Mouse (Mus musculus) lung, embryonic 16.5 days (tissue): ENCODE results near the gene Poc1a. TPM values are rescaled to one million over a fixed set of nuclear protein-coding genes. Genes with fewer than 3 reads are reported as not detected.
A peak's percentile ranks its signal among the peaks of the same experiment; 100 is the strongest.

ENCODE experiments used
- ATAC-seq: fragments of 200-750 bp; cut with Nextera tagmentation; 2 replicates; pipeline ENCODE4 v1.8.0; 2017; ENCODE audit warnings: low read depth, mild to moderate bottlenecking, moderate library complexity
- H3K27ac ChIP-seq: fragments of 300-500 bp; sonication (generic); 2 replicates; pipeline ENCODE4 v1.5.1; 2014; ENCODE audit warnings: mild to moderate bottlenecking, control low read depth, low read length
- H3K27me3 ChIP-seq: fragments of 300-500 bp; sonication (generic); 2 replicates; pipeline ENCODE4 v1.6.1; 2014; ENCODE audit warnings: low read depth, low read length, mixed read lengths; ENCODE audit not compliant: control insufficient read depth, insufficient read depth
- H3K36me3 ChIP-seq: fragments of 300-500 bp; sonication (generic); 2 replicates; pipeline ENCODE4 v1.6.1; 2014; ENCODE audit warnings: low read length; ENCODE audit not compliant: control insufficient read depth, insufficient read depth
- H3K4me1 ChIP-seq: fragments of 300-500 bp; sonication (generic); replicated peaks from 2 replicates; pipeline ENCODE4 v1.6.1; 2014; ENCODE audit warnings: low read length, mixed read lengths; ENCODE audit not compliant: control insufficient read depth, insufficient read depth
- H3K4me2 ChIP-seq: fragments of 300-500 bp; sonication (generic); 2 replicates; pipeline ENCODE4 v1.6.1; 2014; ENCODE audit warnings: low read depth, low read length, control low read depth
- H3K4me3 ChIP-seq: fragments of 300-500 bp; sonication (generic); 2 replicates; pipeline ENCODE4 v1.5.1; 2014; ENCODE audit warnings: mild to moderate bottlenecking, low read length, control low read depth
- H3K9ac ChIP-seq: fragments of 300-500 bp; sonication (generic); 2 replicates; pipeline ENCODE4 v1.6.1; 2014; ENCODE audit warnings: low read length, control low read depth
- H3K9me3 ChIP-seq: fragments of 300-500 bp; sonication (generic); 2 replicates; pipeline ENCODE4 v1.6.1; 2016; ENCODE audit warnings: low read length; ENCODE audit not compliant: control insufficient read depth
- WGBS: fragments of 180-500 bp; shearing (Covaris S2); extraction: QIAGEN DNeasy Blood & Tissue Kit; methylation state at CpG from one replicate; pipeline ENCODE4 v1.1.7; 2014; 5-methylcytosine and 5-hydroxymethylcytosine counted together
- polyA plus RNA-seq: library from polyadenylated mRNA; unstranded; fragments of >200 nt; fragmentation: Nextera tagmentation; extraction: Ambion mirVana; gene quantifications from 2 replicates; pipeline ENCODE4 v1.2.1, GENCODE M21; 2015

Poc1a gene
- polyA plus RNA-seq, 1 experiment from 2014 or later: 32.3 TPM

- Histone ChIP-seq H3K27me3 (no peaks in the 10 kb centered on the region), H3K9me3 (no peaks in the 10 kb centered on the region), H3K36me3 (peaks cover 11% of the 10 kb centered on the region), H3K27ac (peak overlapping the region; percentile 53), H3K4me1 (no peaks in the 10 kb centered on the region; the same call in 1 of the 2 replicates), H3K9ac (no peak overlapping the region), H3K4me3 (no peak overlapping the region), H3K4me2 (no peak overlapping the region)
- 75% methylated on average over 8 of the region's 8 CpGs for WGBS
- no peak for ATAC-seq
These were observed 9.0 kb downstream of the Poc1a start for GRCm38 (mm10) chr9:106289841-106290240.

- Histone ChIP-seq H3K36me3 (peaks cover 11% of the 10 kb centered on the region), H3K4me3 (no peak overlapping the region; the same call in 1 of the 2 replicates), H3K27me3 (no peaks in the 10 kb centered on the region), H3K4me1 (no peaks in the 10 kb centered on the region; the same call in 1 of the 2 replicates), H3K4me2 (no peak overlapping the region), H3K9me3 (no peaks in the 10 kb centered on the region), H3K27ac (peak overlapping the region; percentile 53), H3K9ac (no peak overlapping the region)
- peak; percentile 69 for ATAC-seq
- WGBS: 61% methylated on average over 17 of the region's 17 CpGs
These were observed 9.8 kb downstream of the Poc1a start for GRCm38 (mm10) chr9:106290636-106291122.

- no peaks in the 10 kb centered on the region for H3K9me3 ChIP-seq
- H3K4me1 ChIP-seq: no peaks in the 10 kb centered on the region; the same call in 1 of the 2 replicates
- H3K36me3 ChIP-seq: peaks cover 2% of the 10 kb centered on the region; the same call in 1 of the 2 replicates
- H3K4me2 ChIP-seq: no peak overlapping the region
- no peak overlapping the region for H3K4me3 ChIP-seq
- H3K9ac ChIP-seq: no peak overlapping the region
- no peak for ATAC-seq
- 83% methylated on average over 14 of the region's 14 CpGs for WGBS
- no peak overlapping the region for H3K27ac ChIP-seq
- H3K27me3 ChIP-seq: no peaks in the 10 kb centered on the region
These were observed 12.8 kb downstream of the Poc1a start for GRCm38 (mm10) chr9:106293569-106294156.

- H3K4me2 ChIP-seq: no peak overlapping the region
- no peak for ATAC-seq
- no peak overlapping the region for H3K9ac ChIP-seq
- no peaks in the 10 kb centered on the region for H3K9me3 ChIP-seq
- no peaks in the 10 kb centered on the region for H3K36me3 ChIP-seq
- 71% methylated on average over 6 of the region's 6 CpGs for WGBS
- no peaks in the 10 kb centered on the region for H3K27me3 ChIP-seq
- no peaks in the 10 kb centered on the region for H3K4me1 ChIP-seq
- no peak overlapping the region for H3K4me3 ChIP-seq
- H3K27ac ChIP-seq: no peak overlapping the region
These were observed 15.8 kb downstream of the Poc1a start for GRCm38 (mm10) chr9:106296637-106297174.

GRCm38 (mm10) chr9:106300176-106300803, 19.4 kb downstream of the Poc1a start:
- Histone ChIP-seq H3K27ac (no peak overlapping the region), H3K9me3 (no peaks in the 10 kb centered on the region), H3K9ac (no peak overlapping the region), H3K4me2 (no peak overlapping the region), H3K4me3 (no peak overlapping the region), H3K4me1 (peaks cover 20% of the 10 kb centered on the region), H3K27me3 (no peaks in the 10 kb centered on the region), H3K36me3 (no peaks in the 10 kb centered on the region)
- no peak for ATAC-seq
- 74% methylated on average over 20 of the region's 20 CpGs for WGBS

- H3K4me2 ChIP-seq: no peak overlapping the region
- H3K27me3 ChIP-seq: no peaks in the 10 kb centered on the region
- H3K9ac ChIP-seq: no peak overlapping the region
- no peaks in the 10 kb centered on the region for H3K36me3 ChIP-seq
- H3K4me1 ChIP-seq: peaks cover 20% of the 10 kb centered on the region
- no peak overlapping the region for H3K4me3 ChIP-seq
- WGBS: 54% methylated on average over 6 of the region's 6 CpGs
- H3K27ac ChIP-seq: no peak overlapping the region
- no peak for ATAC-seq
- H3K9me3 ChIP-seq: no peaks in the 10 kb centered on the region
These were observed 20.1 kb downstream of the Poc1a start for GRCm38 (mm10) chr9:106300949-106301348.

GRCm38 (mm10) chr9:106301446-106302080, 20.7 kb downstream of the Poc1a start:
- Histone ChIP-seq H3K4me2 (no peak overlapping the region), H3K9me3 (no peaks in the 10 kb centered on the region), H3K27me3 (no peaks in the 10 kb centered on the region), H3K36me3 (no peaks in the 10 kb centered on the region), H3K4me1 (peaks cover 20% of the 10 kb centered on the region), H3K4me3 (no peak overlapping the region), H3K27ac (peak overlapping the region; percentile 17; the same call in 1 of the 2 replicates), H3K9ac (no peak overlapping the region)
- WGBS: 63% methylated on average over 11 of the region's 11 CpGs
- peak; percentile 28; the same call in 1 of the 2 replicates for ATAC-seq

- Histone ChIP-seq H3K9me3 (no peaks in the 10 kb centered on the region), H3K27me3 (no peaks in the 10 kb centered on the region), H3K27ac (0 out of 2 replicates have a peak overlapping the region, but pooled peaks have one; percentile 7), H3K36me3 (no peaks in the 10 kb centered on the region), H3K4me1 (peaks cover 20% of the 10 kb centered on the region), H3K4me3 (no peak overlapping the region), H3K4me2 (no peak overlapping the region), H3K9ac (no peak overlapping the region)
- ATAC-seq: no peak; the same call in 1 of the 2 replicates
- WGBS: 66% methylated on average over 16 of the region's 16 CpGs
These were observed 21.7 kb downstream of the Poc1a start for GRCm38 (mm10) chr9:106302446-106303150.
